Mouse (Mus musculus) intestine, postnatal 0 days (tissue): Measurements from ENCODE around the gene Fzd2. TPM values are rescaled to one million over a fixed set of nuclear protein-coding genes. Genes with fewer than 3 reads are reported as not detected.
A peak's percentile ranks its signal among the peaks of the same experiment; 100 is the strongest.

Source experiments
- ATAC-seq: fragments of 200-750 bp; cut with Nextera tagmentation; 2 replicates; pipeline ENCODE4 v1.8.0; 2017; ENCODE audit warnings: mild to moderate bottlenecking, moderate TSS enrichment, moderate library complexity
- H3K27ac ChIP-seq: fragments of 300-500 bp; sonication (generic); 2 replicates; pipeline ENCODE4 v1.5.1; 2014; ENCODE audit warnings: mild to moderate bottlenecking, low read depth, low read length, moderate library complexity
- H3K27me3 ChIP-seq: fragments of 300-500 bp; sonication (generic); replicated peaks from 2 replicates; pipeline ENCODE4 v1.6.1; 2014; ENCODE audit warnings: low read length, mixed read lengths; ENCODE audit not compliant: control insufficient read depth, insufficient read depth
- H3K36me3 ChIP-seq: fragments of 300-500 bp; sonication (generic); 2 replicates; pipeline ENCODE4 v1.6.1; 2014; ENCODE audit warnings: mild to moderate bottlenecking, moderate library complexity; ENCODE audit not compliant: control insufficient read depth, insufficient read depth
- H3K4me1 ChIP-seq: fragments of 300-500 bp; sonication (generic); replicated peaks from 2 replicates; pipeline ENCODE4 v1.6.1; 2014; ENCODE audit warnings: antibody characterized with exemption, low read length, mixed read lengths; ENCODE audit not compliant: control insufficient read depth, insufficient read depth
- H3K4me2 ChIP-seq: fragments of 300-500 bp; sonication (generic); replicated peaks from 2 replicates; pipeline ENCODE4 v1.6.1; 2014; ENCODE audit warnings: low read depth, mild to moderate bottlenecking, moderate library complexity
- H3K4me3 ChIP-seq: fragments of 300-500 bp; sonication (generic); 2 replicates; pipeline ENCODE4 v1.5.1; 2014; ENCODE audit warnings: low read depth, low read length
- H3K9ac ChIP-seq: fragments of 300-500 bp; sonication (generic); 2 replicates; pipeline ENCODE4 v1.6.1; 2014; ENCODE audit warnings: mild to moderate bottlenecking, low read depth, low read length
- H3K9me3 ChIP-seq: fragments of 300-500 bp; sonication (generic); 2 replicates; pipeline ENCODE4 v1.6.1; 2016; ENCODE audit warnings: mixed run types; ENCODE audit not compliant: control insufficient read depth
- CTCF ChIP-seq: sonication (generic); IDR thresholded peaks from 2 replicates; pipeline ENCODE4 v1.5.1; 2016; ENCODE audit warnings: low read depth, mild to moderate bottlenecking, control low read depth, antibody characterized with exemption, moderate library complexity
- WGBS: fragments of 180-500 bp; shearing (Covaris S2); extraction: QIAGEN DNeasy Blood & Tissue Kit; methylation state at CpG from one replicate; pipeline ENCODE4 v1.1.7; 2014; 5-methylcytosine and 5-hydroxymethylcytosine counted together
- polyA plus RNA-seq: library from polyadenylated mRNA; unstranded; fragments of >200 nt; fragmentation: Nextera tagmentation; extraction: Ambion mirVana; gene quantifications from 2 replicates; pipeline ENCODE4 v1.2.1, GENCODE M21; 2015

The Fzd2 gene
- polyA plus RNA-seq, 1 experiment from 2014 or later = 6.2 TPM

- H3K9ac ChIP-seq = no peak overlapping the region; the same call in 1 of the 2 replicates
Measured at GRCm38 (mm10) chr11:102595341-102595820, 8.8 kb upstream of the Fzd2 start.

GRCm38 (mm10) chr11:102599912-102600311 is 4.3 kb upstream of the Fzd2 start:
- ATAC-seq = no peak
- peaks cover 10% of the 10 kb centered on the region; the same call in 1 of the 2 replicates for H3K27me3 ChIP-seq
- H3K4me1 ChIP-seq = no peaks in the 10 kb centered on the region
- no peaks in the 10 kb centered on the region for H3K36me3 ChIP-seq
- H3K4me3 ChIP-seq = no peak overlapping the region
- H3K9me3 ChIP-seq = no peaks in the 10 kb centered on the region
- peak; percentile 56 for TF ChIP-seq CTCF
- no peak overlapping the region for H3K4me2 ChIP-seq
- WGBS = 93% methylated on average over 3 of the region's 3 CpGs
- no peak overlapping the region for H3K27ac ChIP-seq
- no peak overlapping the region for H3K9ac ChIP-seq

More at GRCm38 (mm10) chr11:102595341-102595820, 8.8 kb upstream of the Fzd2 start:
- no peak for TF ChIP-seq CTCF
- Histone ChIP-seq H3K4me1 (no peaks in the 10 kb centered on the region), H3K36me3 (no peaks in the 10 kb centered on the region), H3K4me2 (no peak overlapping the region), H3K27me3 (no peaks in the 10 kb centered on the region), H3K4me3 (no peak overlapping the region), H3K27ac (no peak overlapping the region), H3K9me3 (no peaks in the 10 kb centered on the region)
- 20% methylated on average over 3 of the region's 4 CpGs for WGBS
- no peak for ATAC-seq

GRCm38 (mm10) chr11:102602816-102603495 is 1.2 kb upstream of the Fzd2 start:
- Histone ChIP-seq H3K9ac (peak overlapping the region; percentile 18), H3K9me3 (no peaks in the 10 kb centered on the region), H3K4me2 (peak overlapping the region; percentile 82), H3K4me1 (no peaks in the 10 kb centered on the region), H3K4me3 (peak overlapping the region; percentile 66), H3K27me3 (peaks cover 34% of the 10 kb centered on the region), H3K27ac (peak overlapping the region; percentile 73), H3K36me3 (no peaks in the 10 kb centered on the region)
- no peak for ATAC-seq
- WGBS = 21% methylated on average over 13 of the region's 13 CpGs
- TF ChIP-seq CTCF = no peak

GRCm38 (mm10) chr11:102603496-102603850 is 723 bp upstream of the Fzd2 start:
- under 1% methylated on average over 10 of the region's 10 CpGs for WGBS
- H3K4me2 ChIP-seq = peak overlapping the region; percentile 82

GRCm38 (mm10) chr11:102604777-102605552 is 769 bp downstream of the Fzd2 start:
- Histone ChIP-seq H3K4me2 (peak overlapping the region; percentile 82), H3K27ac (peak overlapping the region; percentile 77), H3K9ac (peak overlapping the region; percentile 58), H3K27me3 (peaks cover 34% of the 10 kb centered on the region), H3K36me3 (no peaks in the 10 kb centered on the region), H3K4me1 (no peaks in the 10 kb centered on the region), H3K4me3 (peak overlapping the region; percentile 66), H3K9me3 (no peaks in the 10 kb centered on the region)
- peak; percentile 49 for TF ChIP-seq CTCF
- peak; percentile 41 for ATAC-seq
- whole genome bisulfite sequencing = under 1% methylated on average over 74 of the region's 74 CpGs

More at GRCm38 (mm10) chr11:102603496-102603850, 723 bp upstream of the Fzd2 start:
- ATAC-seq = no peak
- H3K27me3 ChIP-seq = peaks cover 34% of the 10 kb centered on the region
- peak overlapping the region; percentile 66 for H3K4me3 ChIP-seq
- H3K36me3 ChIP-seq = no peaks in the 10 kb centered on the region
- no peak for TF ChIP-seq CTCF
- peak overlapping the region; percentile 18 for H3K9ac ChIP-seq
- no peaks in the 10 kb centered on the region for H3K9me3 ChIP-seq
- H3K4me1 ChIP-seq = no peaks in the 10 kb centered on the region
- peak overlapping the region; percentile 73 for H3K27ac ChIP-seq
